10 mouse cellular contexts compared by ENCODE assay signal in the genomic region with DNA sequence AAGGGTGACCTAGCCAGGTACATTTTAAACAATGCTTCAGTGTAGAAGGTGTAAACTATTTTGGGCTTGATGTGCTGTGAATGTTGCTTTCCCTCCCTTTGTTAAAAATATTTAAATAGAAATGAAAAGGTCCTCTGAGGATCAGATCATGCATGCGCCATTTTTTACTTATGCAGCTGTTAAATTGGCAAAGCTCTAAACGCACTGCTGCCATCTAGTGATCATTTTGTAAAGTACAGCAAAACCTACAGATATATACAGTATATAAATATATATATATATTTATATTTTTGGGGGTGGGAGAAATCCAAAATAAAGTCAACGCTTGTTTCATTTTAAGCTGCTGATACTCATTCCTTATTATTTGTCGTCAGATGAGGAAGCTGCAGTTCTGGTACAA.
DNase-seq lines count a peak whose midpoint lies in the region; ATAC-seq lines count a peak whose summit lies in the region.
"Had no signal": no experiment of that assay in that cellular context is flagged by ENCODE, and none has a peak within 500 bp of the region (broad histone marks: within the 10 kb centered on the region; RNA-seq: fewer than 3 reads in every experiment).

No protein-coding gene starts in this region.

- no peaks in the 10 kb centered on the region for H3K9me3 ChIP-seq in embryonic facial prominence, embryonic 11.5 days (replicated peaks; ENCODE audit: control insufficient read depth, low read length)
- no peaks in the 10 kb centered on the region for H3K9me3 ChIP-seq in embryonic facial prominence, embryonic 10.5 days
- H3K9me3 ChIP-seq: G1E had no signal

- H3K4me1 ChIP-seq in embryonic facial prominence, embryonic 11.5 days (ENCODE audit: control insufficient read depth, insufficient read depth, low read length), result no peaks in the 10 kb centered on the region
- peaks cover 10% of the 10 kb centered on the region for H3K4me1 ChIP-seq in embryonic facial prominence, embryonic 10.5 days

- no peak overlapping the region for H3K4me2 ChIP-seq in embryonic facial prominence, embryonic 11.5 days (ENCODE audit: low read depth, low read length)

- no peak overlapping the region for H3K9ac ChIP-seq in embryonic facial prominence, embryonic 11.5 days (replicated peaks; ENCODE audit: low read length)

- 62% methylated on average over 4 of the region's 4 CpGs for WGBS in embryonic facial prominence, embryonic 11.5 days
- WGBS in embryonic facial prominence, embryonic 10.5 days, result 65% methylated on average over 4 of the region's 4 CpGs

- no peaks in the 10 kb centered on the region for H3K27me3 ChIP-seq in embryonic facial prominence, embryonic 11.5 days (ENCODE audit: control insufficient read depth, insufficient read depth, low read length)
- no peaks in the 10 kb centered on the region for H3K27me3 ChIP-seq in embryonic facial prominence, embryonic 10.5 days (replicated peaks; ENCODE audit: low read depth, poor library complexity, severe bottlenecking)

- intact Hi-C loops in left cerebral cortex, postnatal 36 days (cut with DNase I), result loop anchor here (2.0 kb wide), 2 partner anchors 73 to 111 kb away; no protein-coding TSS in a partner anchor

- no peaks in the 10 kb centered on the region for H3K36me3 ChIP-seq in embryonic facial prominence, embryonic 11.5 days (replicated peaks; ENCODE audit: control insufficient read depth, insufficient read depth, low read depth, low read length)
- peaks cover 22% of the 10 kb centered on the region; the same call in 1 of the 2 replicates for H3K36me3 ChIP-seq in embryonic facial prominence, embryonic 10.5 days (replicated peaks)

- ATAC-seq in embryonic facial prominence, embryonic 11.5 days (replicated peaks; ENCODE audit: insufficient number of reproducible peaks, low FRiP score, low TSS enrichment, low read depth), result no peak

- peak; percentile 87 for DNase-seq in embryonic facial prominence, embryonic 11.5 days (ENCODE audit: low spot score)
- no peak for DNase-seq in embryonic facial prominence, embryonic 10.5 days (ENCODE audit: low spot score)
- peak; percentile 57 for DNase-seq in left cerebral cortex, adult 11 months (ENCODE audit: low spot score)
- no peak for DNase-seq in left cerebral cortex, postnatal 36 days (ENCODE audit: low spot score in 2 of 2)
- peak; percentile 61 for DNase-seq in R1 (ENCODE audit: low read depth, low spot score)
- peak; percentile 27 for DNase-seq in heart, postnatal 4 days
- DNase-seq in retina, postnatal 7 days (ENCODE audit: low read depth, low spot score), result peak; percentile 55
- DNase-seq in ovary, postnatal 36 days (ENCODE audit: low spot score), result no peak

- no peak overlapping the region for H3K27ac ChIP-seq in embryonic facial prominence, embryonic 11.5 days (replicated peaks; ENCODE audit: low read depth, low read length)
- H3K27ac ChIP-seq in embryonic facial prominence, embryonic 10.5 days (replicated peaks), result no peak overlapping the region
- H3K27ac ChIP-seq: macrophage had no signal

- H3K4me3 ChIP-seq in embryonic facial prominence, embryonic 11.5 days (ENCODE audit: low read depth, low read length), result no peak overlapping the region
- no peak overlapping the region for H3K4me3 ChIP-seq in embryonic facial prominence, embryonic 10.5 days

Comparison
In these comparisons a context has a peak if more than half of its experiments do, and no peak if none do; other contexts are left out.
1. DNase-seq: peak in embryonic facial prominence, embryonic 11.5 days (single experiment), left cerebral cortex, adult 11 months (single experiment), R1 (single experiment), heart, postnatal 4 days (single experiment) and retina, postnatal 7 days (single experiment); none in embryonic facial prominence, embryonic 10.5 days (single experiment), left cerebral cortex, postnatal 36 days (0 of 2) and ovary, postnatal 36 days (single experiment).